ENCODE assay signal across 15 mouse cellular contexts in the genomic region with DNA sequence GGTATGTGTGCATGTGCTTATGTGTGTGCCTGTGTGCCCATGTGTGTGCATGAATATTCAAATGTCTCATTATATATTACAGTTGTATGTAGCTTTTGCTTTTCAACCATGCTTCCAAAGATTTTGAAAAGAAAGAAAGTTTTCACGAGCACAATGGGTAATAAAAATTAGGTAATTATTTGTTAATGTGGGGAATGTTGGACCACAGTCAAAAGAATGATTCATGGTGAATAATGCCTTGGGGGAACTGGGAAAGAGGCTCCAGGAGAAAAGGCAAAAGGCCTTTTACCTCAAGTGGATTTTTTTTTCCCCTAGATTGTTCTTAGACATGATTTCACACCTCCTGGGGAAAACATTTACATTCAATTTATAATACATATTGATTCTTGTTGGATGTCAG.
"Had no signal": no experiment of that assay in that cellular context is flagged by ENCODE, and none has a peak within 500 bp of the region (broad histone marks: within the 10 kb centered on the region; RNA-seq: fewer than 3 reads in every experiment).

No protein-coding gene starts in this region.

- H3K27me3 ChIP-seq: midbrain, embryonic 12.5 days; neural tube, embryonic 13.5 days; neural tube, embryonic 15.5 days; stomach, embryonic 15.5 days had no signal

- DNase-seq: lung, adult 18-20 months; lung, embryonic 14.5 days; lung, postnatal 10 days; lung, postnatal 4 days; midbrain, embryonic 14.5 days; right cerebral cortex, postnatal 14 days; spleen, adult 18-20 months; thymus, adult 2 months; thymus, postnatal 25 days; thymus, postnatal 4 days had no signal

- ATAC-seq: midbrain, embryonic 16.5 days had no signal
